Mouse (Mus musculus): ENCODE data around the gene Slc2a3. TPM values are rescaled to one million over a fixed set of nuclear protein-coding genes. Genes with fewer than 3 reads are reported as not detected.
"Not testable (repeated sequence)": the region's sequence is repeated elsewhere in the genome, so short reads cannot be mapped to it uniquely, and the experiment has no call there.

Gene Slc2a3
- polyA plus RNA-seq, 1 experiment from 2014 or later: 100 TPM

GRCm38 (mm10) chr6:122761011-122761599, 40.3 kb downstream of the Slc2a3 start:
- H3K27me3 ChIP-seq: no peaks in the 10 kb centered on the region
- H3K9ac ChIP-seq: no peak overlapping the region
- peaks cover 22% of the 10 kb centered on the region for H3K4me1 ChIP-seq
- 1% methylated on average over 11 of the region's 11 CpGs for WGBS
- ATAC-seq (ENCODE audit: insufficient number of reproducible peaks, low FRiP score, low TSS enrichment, low read depth): 0 out of 2 replicates have a peak, but pooled peaks have one; percentile 15
- no peaks in the 10 kb centered on the region for H3K36me3 ChIP-seq
- peak overlapping the region; percentile 76 for H3K27ac ChIP-seq
- no peaks in the 10 kb centered on the region for H3K9me3 ChIP-seq
- peak overlapping the region; percentile 47 for H3K4me3 ChIP-seq
- peak overlapping the region; percentile 38 for H3K4me2 ChIP-seq

- Histone ChIP-seq H3K27ac (no peak overlapping the region), H3K9me3 (no peaks in the 10 kb centered on the region)
Measured at GRCm38 (mm10) chr6:122758732-122759131, 42.7 kb downstream of the Slc2a3 start.

GRCm38 (mm10) chr6:122755913-122756312, 45.5 kb downstream of the Slc2a3 start:
- 31% methylated on average over 2 of the region's 2 CpGs for WGBS
- Histone ChIP-seq H3K27me3 (no peaks in the 10 kb centered on the region), H3K4me1 (no peaks in the 10 kb centered on the region; the same call in 1 of the 2 replicates), H3K36me3 (no peaks in the 10 kb centered on the region), H3K9ac (no peak overlapping the region), H3K9me3 (no peaks in the 10 kb centered on the region), H3K4me2 (no peak overlapping the region), H3K4me3 (no peak overlapping the region), H3K27ac (no peak overlapping the region)
- ATAC-seq (ENCODE audit: insufficient number of reproducible peaks, low FRiP score, low TSS enrichment, low read depth): no peak

More at GRCm38 (mm10) chr6:122758732-122759131, 42.7 kb downstream of the Slc2a3 start:
- Histone ChIP-seq H3K27me3 (no peaks in the 10 kb centered on the region), H3K4me2 (no peak overlapping the region), H3K4me3 (no peak overlapping the region), H3K9ac (no peak overlapping the region), H3K36me3 (no peaks in the 10 kb centered on the region), H3K4me1 (peaks cover 3% of the 10 kb centered on the region)
- ATAC-seq (ENCODE audit: insufficient number of reproducible peaks, low FRiP score, low TSS enrichment, low read depth): no peak
- WGBS: 73% methylated on average over 5 of the region's 5 CpGs

GRCm38 (mm10) chr6:122750579-122750978, 50.9 kb downstream of the Slc2a3 start:
- no peak overlapping the region for H3K4me2 ChIP-seq
- H3K4me1 ChIP-seq: no peaks in the 10 kb centered on the region
- 80% methylated on average over 6 of the region's 6 CpGs for WGBS
- H3K27ac ChIP-seq: no peak overlapping the region
- H3K36me3 ChIP-seq: no peaks in the 10 kb centered on the region
- no peaks in the 10 kb centered on the region for H3K9me3 ChIP-seq
- H3K27me3 ChIP-seq: no peaks in the 10 kb centered on the region
- no peak overlapping the region for H3K4me3 ChIP-seq
- H3K9ac ChIP-seq: no peak overlapping the region
- ATAC-seq (ENCODE audit: insufficient number of reproducible peaks, low FRiP score, low TSS enrichment, low read depth): no peak

GRCm38 (mm10) chr6:122744505-122745249, 56.8 kb downstream of the Slc2a3 start:
- H3K9me3 ChIP-seq: no peaks in the 10 kb centered on the region
- peaks cover 11% of the 10 kb centered on the region; the same call in 1 of the 2 replicates for H3K27me3 ChIP-seq
- no peak overlapping the region for H3K4me2 ChIP-seq
- no peak for ATAC-seq (ENCODE audit: insufficient number of reproducible peaks, low FRiP score, low TSS enrichment, low read depth)
- no peak overlapping the region for H3K4me3 ChIP-seq
- H3K36me3 ChIP-seq: no peaks in the 10 kb centered on the region
- WGBS: 39% methylated on average over 10 of the region's 10 CpGs
- no peak overlapping the region for H3K9ac ChIP-seq
- no peak overlapping the region for H3K27ac ChIP-seq
- peaks cover 18% of the 10 kb centered on the region for H3K4me1 ChIP-seq

- WGBS: 25% methylated on average over 11 of the region's 11 CpGs
- ATAC-seq (ENCODE audit: insufficient number of reproducible peaks, low FRiP score, low TSS enrichment, low read depth): no peak
- Histone ChIP-seq H3K4me1 (peaks cover 18% of the 10 kb centered on the region), H3K9me3 (no peaks in the 10 kb centered on the region), H3K4me3 (no peak overlapping the region), H3K4me2 (no peak overlapping the region), H3K27me3 (peaks cover 11% of the 10 kb centered on the region; the same call in 1 of the 2 replicates), H3K9ac (no peak overlapping the region), H3K36me3 (no peaks in the 10 kb centered on the region), H3K27ac (no peak overlapping the region)
Measured at GRCm38 (mm10) chr6:122743353-122743752, 58.1 kb downstream of the Slc2a3 start.

- peaks cover 11% of the 10 kb centered on the region; the same call in 1 of the 2 replicates for H3K27me3 ChIP-seq
- WGBS: under 1% methylated on average over 23 of the region's 23 CpGs
- peak overlapping the region; percentile 68 for H3K4me2 ChIP-seq
- H3K4me3 ChIP-seq: peak overlapping the region; percentile 54
- H3K4me1 ChIP-seq: peaks cover 18% of the 10 kb centered on the region
- H3K9ac ChIP-seq: peak overlapping the region; percentile 39
- 0 out of 2 replicates have a peak, but pooled peaks cover under 1% of the 10 kb centered on the region for H3K36me3 ChIP-seq
- H3K27ac ChIP-seq: no peak overlapping the region; the same call in 1 of the 2 replicates
- ATAC-seq (ENCODE audit: insufficient number of reproducible peaks, low FRiP score, low TSS enrichment, low read depth): no peak; the same call in 1 of the 2 replicates
- no peaks in the 10 kb centered on the region for H3K9me3 ChIP-seq
Measured at GRCm38 (mm10) chr6:122742228-122742899, 59.1 kb downstream of the Slc2a3 start.

- no peak for ATAC-seq (ENCODE audit: insufficient number of reproducible peaks, low FRiP score, low TSS enrichment, low read depth)
- no peak overlapping the region for H3K27ac ChIP-seq
Measured at GRCm38 (mm10) chr6:122741460-122742227, 59.8 kb downstream of the Slc2a3 start.

GRCm38 (mm10) chr6:122739952-122740351, 61.5 kb downstream of the Slc2a3 start:
- ATAC-seq (ENCODE audit: insufficient number of reproducible peaks, low FRiP score, low TSS enrichment, low read depth): no peak
- Histone ChIP-seq H3K9me3 (no peaks in the 10 kb centered on the region), H3K4me2 (peak overlapping the region; percentile 27), H3K4me3 (peak overlapping the region; percentile 18), H3K27ac (no peak overlapping the region), H3K9ac (no peak overlapping the region), H3K27me3 (peaks cover 11% of the 10 kb centered on the region; the same call in 1 of the 2 replicates), H3K36me3 (peaks cover 19% of the 10 kb centered on the region), H3K4me1 (peaks cover 18% of the 10 kb centered on the region)
- 13% methylated on average over 8 of the region's 8 CpGs for WGBS

More at GRCm38 (mm10) chr6:122741460-122742227, 59.8 kb downstream of the Slc2a3 start:
- WGBS: 4% methylated on average over 25 of the region's 25 CpGs
- H3K4me3 ChIP-seq: peak overlapping the region; percentile 54
- H3K36me3 ChIP-seq: peaks cover 7% of the 10 kb centered on the region; the same call in 1 of the 2 replicates
- H3K9ac ChIP-seq: peak overlapping the region; percentile 39
- H3K4me1 ChIP-seq: peaks cover 18% of the 10 kb centered on the region
- H3K27me3 ChIP-seq: peaks cover 11% of the 10 kb centered on the region; the same call in 1 of the 2 replicates
- H3K4me2 ChIP-seq: peak overlapping the region; percentile 68
- H3K9me3 ChIP-seq: no peaks in the 10 kb centered on the region

GRCm38 (mm10) chr6:122719942-122720341, 81.5 kb downstream of the Slc2a3 start:
- Histone ChIP-seq H3K27ac (no peak overlapping the region), H3K4me2 (no peak overlapping the region), H3K4me1 (no peaks in the 10 kb centered on the region), H3K9ac (no peak overlapping the region), H3K4me3 (no peak overlapping the region), H3K9me3 (no peaks in the 10 kb centered on the region), H3K27me3 (no peaks in the 10 kb centered on the region), H3K36me3 (no peaks in the 10 kb centered on the region)
- WGBS: 29% methylated on average over 2 of the region's 2 CpGs
- ATAC-seq (ENCODE audit: insufficient number of reproducible peaks, low FRiP score, low TSS enrichment, low read depth): no peak

- H3K27ac ChIP-seq; H3K36me3 ChIP-seq; H3K9ac ChIP-seq; H3K4me3 ChIP-seq; ATAC-seq (ENCODE audit: insufficient number of reproducible peaks, low FRiP score, low TSS enrichment, low read depth); H3K27me3 ChIP-seq; H3K4me2 ChIP-seq; H3K4me1 ChIP-seq; H3K9me3 ChIP-seq: not testable (repeated sequence)
- 90% methylated on average over 1 of the region's 1 CpGs for WGBS
Measured at GRCm38 (mm10) chr6:122718224-122718623, 83.2 kb downstream of the Slc2a3 start.

All from limb, embryonic 15.5 days (tissue).